Mouse (Mus musculus) T-helper 17 cell (primary cell): ENCODE results near the gene Gm49711.
"Not testable (repeated sequence)": the region's sequence is repeated elsewhere in the genome, so short reads cannot be mapped to it uniquely, and the experiment has no call there.

ENCODE experiments used
- in situ Hi-C, 2 experiments: fragments of 300-600 bp; cut with MboI, MseI; formaldehyde crosslinking; loops; 1 replicate in 1 of 2; 2 replicates in 1 of 2; pipeline ENCODE4 v1.15.1; 2025; ENCODE audit warnings: high pct_unique_total_duplicates in 2 of 2

The Gm49711 gene

GRCm38 (mm10) chr16:92162289-92162688, 104.2 kb downstream of the Gm49711 start:
- in situ Hi-C loops: loop anchor here in 1 of 2 experiments (25.0 kb wide), 1 partner anchor 700 kb away; no protein-coding TSS in a partner anchor

DNA sequence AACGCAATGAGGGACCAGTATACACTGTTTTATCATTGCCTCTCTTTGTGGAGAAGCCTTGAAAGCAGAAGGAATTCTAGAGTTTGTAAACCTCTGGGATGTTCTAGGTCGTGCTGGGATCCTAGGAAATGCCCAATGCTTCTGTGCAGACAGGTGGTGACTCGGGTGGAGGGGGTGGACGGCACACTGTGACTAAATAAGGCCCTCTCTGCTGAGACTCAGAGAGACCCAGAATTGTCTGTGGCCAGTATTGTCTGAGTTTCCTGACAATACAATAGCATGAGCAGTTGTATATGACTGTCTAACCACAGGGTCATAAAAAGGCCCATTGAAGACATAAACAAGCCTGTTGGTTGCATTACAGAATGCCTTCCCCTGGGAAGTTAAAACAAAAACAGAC, 105.4 kb downstream of the Gm49711 start:
- in situ Hi-C loops: loop anchor here in 1 of 2 experiments (25.0 kb wide), 1 partner anchor 699 kb away; no protein-coding TSS in a partner anchor

GRCm38 (mm10) chr16:92176052-92176451, 117.9 kb downstream of the Gm49711 start:
- in situ Hi-C loops: no loop called here

DNA sequence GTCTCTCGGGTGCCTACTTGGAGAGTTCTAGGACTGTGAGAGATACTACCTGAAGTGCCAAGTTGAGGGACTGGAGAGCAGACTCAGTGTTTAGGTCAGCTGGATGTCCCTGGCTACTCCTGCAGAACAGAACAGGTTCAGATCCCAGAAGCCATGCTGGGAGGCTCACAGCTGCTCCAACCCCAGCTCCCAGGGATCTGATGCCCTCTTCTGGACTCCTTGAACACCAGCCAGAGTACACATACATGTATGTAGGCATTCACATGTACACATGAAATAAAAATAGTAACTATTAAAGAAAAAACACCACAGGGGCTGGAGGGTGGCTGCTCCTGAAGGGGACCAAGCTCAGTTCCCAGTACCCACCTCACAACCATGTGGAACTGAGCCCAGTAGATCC, 119.6 kb downstream of the Gm49711 start:
- in situ Hi-C loops: no loop called here

- in situ Hi-C loops: no loop called here
These were observed 121.2 kb downstream of the Gm49711 start for GRCm38 (mm10) chr16:92179306-92179705.

DNA sequence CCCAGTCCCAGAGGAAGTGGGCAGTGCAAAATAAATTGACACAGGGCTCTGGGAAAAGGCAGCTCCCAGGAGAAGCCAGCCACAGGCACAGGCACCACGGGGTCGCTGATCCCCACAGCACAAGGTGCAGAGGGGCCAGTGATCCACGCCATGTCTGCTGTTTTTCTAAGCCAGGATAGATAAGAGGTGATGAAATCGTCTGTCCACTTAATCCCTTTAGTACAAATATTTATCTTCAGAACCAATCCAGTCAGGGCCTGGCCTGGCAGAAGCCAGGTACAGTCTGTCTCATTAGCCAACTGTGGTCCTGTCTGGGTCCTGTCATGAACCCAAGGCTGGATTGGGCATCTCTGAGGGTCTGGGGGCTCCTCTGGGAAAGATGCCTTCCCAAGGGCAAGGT, 125.4 kb downstream of the Gm49711 start:
- in situ Hi-C loops: no loop called here

DNA sequence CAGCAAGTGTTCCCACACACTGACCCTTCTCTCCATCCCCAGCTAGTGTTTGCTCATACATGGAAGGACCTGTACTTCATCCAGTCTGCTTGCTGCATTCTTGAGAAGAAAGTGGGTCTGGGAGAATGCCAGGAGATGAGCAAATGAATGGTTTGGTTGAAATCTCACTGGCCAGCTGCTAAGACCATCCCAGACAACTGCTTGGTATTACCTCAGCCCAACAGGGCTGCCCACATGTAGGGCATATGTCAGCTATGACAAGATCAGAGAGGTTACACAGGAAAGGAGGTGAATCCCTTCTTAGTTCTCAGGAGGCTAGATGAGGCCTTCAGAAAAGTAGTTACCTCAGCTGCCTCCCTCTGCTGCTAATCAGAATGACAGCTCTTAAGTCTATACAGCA, 132.5 kb downstream of the Gm49711 start:
- in situ Hi-C loops: no loop called here

- in situ Hi-C loops: no loop called here
These were observed 137.0 kb downstream of the Gm49711 start for GRCm38 (mm10) chr16:92195094-92195493.

GRCm38 (mm10) chr16:92196741-92197331, 138.7 kb downstream of the Gm49711 start:
- in situ Hi-C loops: no loop called here

GRCm38 (mm10) chr16:92200615-92201014, 142.5 kb downstream of the Gm49711 start:
- in situ Hi-C loops: no loop called here

- in situ Hi-C loops: no loop called here
These were observed 145.5 kb downstream of the Gm49711 start for GRCm38 (mm10) chr16:92203599-92203998.

DNA sequence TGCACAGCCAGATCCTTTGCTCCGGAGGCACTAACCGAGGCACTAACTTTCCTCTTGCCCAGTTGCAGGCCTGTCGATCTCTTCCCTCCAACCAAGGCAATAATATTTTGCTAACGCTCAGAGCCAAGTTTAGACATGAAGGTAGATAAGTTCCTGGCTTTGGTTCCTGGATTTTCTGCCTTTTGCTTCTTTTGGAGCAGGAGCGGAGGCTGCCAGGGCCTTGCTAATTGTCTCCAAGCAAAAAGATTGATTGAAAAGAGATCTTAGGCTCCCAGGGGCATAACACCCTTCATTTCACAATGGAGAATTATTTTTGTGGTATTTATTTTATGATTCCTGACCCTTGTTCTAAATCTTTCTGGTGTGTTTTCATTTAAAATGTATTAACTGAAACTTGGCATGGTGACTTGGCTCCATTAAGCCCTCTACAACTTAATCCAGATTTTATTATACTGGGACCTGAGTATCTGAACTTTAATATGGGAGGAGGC, 151.2 kb downstream of the Gm49711 start:
- in situ Hi-C loops: no loop called here

DNA sequence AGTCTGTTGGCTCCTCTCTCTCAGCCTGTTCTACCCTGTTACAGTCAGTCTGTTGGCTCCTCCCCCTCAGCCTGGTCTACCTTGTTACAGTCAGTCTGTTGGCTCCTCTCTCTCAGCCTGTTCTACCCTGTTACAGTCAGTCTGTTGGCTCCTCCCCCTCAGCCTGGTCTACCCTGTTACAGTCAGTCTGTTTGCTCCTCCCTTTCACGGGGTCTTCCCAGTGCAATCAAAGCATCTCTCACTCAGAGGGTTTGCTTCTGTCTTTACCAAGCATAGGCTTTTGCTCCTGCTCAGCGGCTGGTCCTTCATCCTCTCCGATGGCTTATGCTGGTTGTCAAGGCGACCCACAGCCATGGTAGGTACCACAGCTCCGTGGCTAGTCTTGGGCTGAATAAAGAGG, 152.2 kb downstream of the Gm49711 start:
- in situ Hi-C loops: not testable (repeated sequence)

GRCm38 (mm10) chr16:92213911-92214310, 155.8 kb downstream of the Gm49711 start:
- in situ Hi-C loops: not testable (repeated sequence)

- in situ Hi-C loops: no loop called here
These were observed 157.7 kb downstream of the Gm49711 start for GRCm38 (mm10) chr16:92215599-92216390.

DNA sequence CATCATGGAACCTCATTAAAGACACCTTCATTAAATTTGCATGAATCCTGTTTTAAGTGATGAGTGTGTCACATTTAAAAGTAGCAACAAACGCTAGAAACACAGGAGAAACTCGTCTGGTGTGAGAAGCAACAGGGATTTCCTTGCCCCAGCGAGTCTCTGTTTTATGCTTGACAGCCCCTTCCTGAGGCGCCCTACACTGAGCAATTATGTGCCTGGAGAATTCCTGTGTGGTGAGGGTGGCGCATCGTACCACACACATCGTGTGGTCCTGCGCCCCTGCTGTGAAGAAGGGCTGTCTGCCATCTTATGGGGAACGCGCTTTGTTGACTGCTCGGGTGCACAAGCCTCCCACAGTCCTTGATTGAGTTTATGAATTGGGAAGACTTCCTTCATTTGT, 162.6 kb downstream of the Gm49711 start:
- in situ Hi-C loops: no loop called here

DNA sequence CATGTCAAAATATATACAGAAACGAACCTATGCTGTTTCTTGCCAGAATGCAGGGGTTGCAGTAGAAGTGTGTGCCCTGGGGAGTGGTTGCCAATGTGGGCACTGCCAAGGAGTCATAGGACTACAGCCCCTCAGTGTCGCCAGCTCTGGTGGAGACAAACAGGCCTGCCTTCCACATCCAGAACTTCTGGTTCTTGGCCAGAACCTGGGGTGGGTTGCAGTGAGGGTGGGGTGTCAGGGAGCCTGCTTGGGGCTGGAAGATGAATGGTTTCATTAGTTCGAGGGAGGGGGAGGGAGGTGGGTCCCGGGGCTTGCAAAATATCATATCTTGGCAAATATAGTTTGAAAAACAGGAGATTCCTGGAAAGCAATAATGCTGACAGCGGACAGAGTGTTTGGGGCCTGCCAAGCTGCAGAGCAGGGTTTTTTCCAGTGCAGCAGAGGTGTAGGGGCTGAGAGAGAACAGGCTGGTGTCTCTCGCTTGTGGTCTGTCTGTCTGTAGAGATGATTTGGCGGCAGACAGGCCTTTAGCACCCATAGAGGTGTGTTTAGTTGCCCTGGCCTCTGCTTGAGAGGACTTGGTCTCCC, 170.3 kb downstream of the Gm49711 start:
- in situ Hi-C loops: no loop called here

GRCm38 (mm10) chr16:92230476-92230931, 172.4 kb downstream of the Gm49711 start:
- in situ Hi-C loops: no loop called here

GRCm38 (mm10) chr16:92234530-92234929, 176.4 kb downstream of the Gm49711 start:
- in situ Hi-C loops: no loop called here

DNA sequence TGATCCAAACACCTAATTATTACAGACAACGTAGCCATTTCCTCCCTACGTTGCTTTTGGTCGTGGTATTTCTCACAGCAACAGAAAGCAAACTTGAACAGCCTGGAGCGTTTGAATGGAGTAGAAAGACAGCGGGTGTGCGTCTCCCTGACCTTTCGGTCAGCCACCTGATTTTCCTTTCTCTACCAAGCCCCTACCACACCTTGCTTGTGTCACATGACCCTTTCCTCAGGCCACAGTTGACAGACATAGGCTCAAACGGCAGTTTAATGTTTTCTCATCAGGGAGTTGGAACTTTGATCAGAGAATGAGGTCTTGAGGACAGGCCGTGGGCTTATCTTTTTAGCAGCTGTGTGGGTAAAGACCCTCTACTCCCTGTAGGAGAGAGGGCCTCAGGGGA, 177.1 kb downstream of the Gm49711 start:
- in situ Hi-C loops: no loop called here
